Mouse (Mus musculus) lung, postnatal 0 days (tissue): ENCODE results near the gene Sftpd.

Source experiments
- CTCF ChIP-seq: IDR thresholded peaks from 2 replicates; pipeline ENCODE4 v1.5.1; 2016; ENCODE audit warnings: antibody characterized with exemption, mild to moderate bottlenecking
- EP300 ChIP-seq: IDR thresholded peaks from 2 replicates; pipeline ENCODE4 v1.6.1; 2016; ENCODE audit warnings: antibody characterized with exemption, mild to moderate bottlenecking, control low read depth

DNA sequence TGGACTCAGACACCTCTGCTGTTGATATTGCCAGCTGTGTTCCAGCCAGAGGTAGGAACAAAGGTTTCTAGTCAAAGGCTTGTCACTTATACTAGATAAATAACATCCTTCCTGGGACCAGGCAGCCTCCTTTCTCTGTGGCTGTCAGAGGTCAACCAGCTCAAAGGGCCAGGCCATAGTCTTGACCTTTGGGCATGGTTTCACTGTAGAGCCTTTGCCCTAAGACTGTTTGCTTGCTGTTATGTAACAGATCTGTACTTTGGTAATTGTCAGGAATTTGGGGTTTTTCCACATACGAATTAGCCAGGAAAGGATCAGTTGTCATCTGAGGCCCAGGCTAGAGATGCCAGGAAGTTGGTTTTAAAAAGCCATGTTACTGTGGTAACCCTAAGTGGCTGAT, 24.2 kb downstream of the Sftpd start:
- TF ChIP-seq CTCF, result no peak
- no peak for TF ChIP-seq EP300
